Mouse (Mus musculus): ENCODE measurements at regions not wholly inside any gene's neighbourhood (a gene's known extent, or its start where the extent isn't known, plus 50 kb on each side); places are given as distances from the start of the nearest gene placed in this dataset.

GRCm38 (mm10) chr1:52302557-52302956 is 69.5 kb upstream of the Gls start:
- no peaks in the 10 kb centered on the region for H3K36me3 ChIP-seq (ENCODE audit: control insufficient read depth, insufficient read depth, low read length, poor library complexity, severe bottlenecking)
- in situ Hi-C loops (cut with MboI; ENCODE audit: low sequenced_read_pairs in 2 of 2, unreplicated experiment in 2 of 2): no loop called here
- DNase-seq (ENCODE audit: low read depth, low spot score): peak; percentile 54

DNA sequence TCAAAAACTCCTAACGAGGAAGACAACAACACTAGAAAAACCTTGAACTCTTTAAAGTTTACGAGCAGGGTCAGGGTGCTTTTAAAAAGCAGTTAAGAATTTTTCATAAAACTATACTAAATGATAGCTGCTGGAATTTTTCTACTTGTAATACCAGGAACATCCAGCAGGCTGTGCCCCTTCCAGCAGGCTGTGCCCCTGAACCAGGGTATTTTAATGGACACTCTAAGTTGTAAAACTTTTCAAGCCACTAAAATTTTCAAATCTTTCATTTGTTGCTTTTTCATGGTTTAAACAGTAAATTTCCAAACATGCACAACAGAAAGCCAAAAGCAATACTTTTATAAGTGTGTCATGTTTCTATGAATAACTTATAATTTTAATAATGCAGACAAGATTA is 68.2 kb upstream of the Gls start:
- no peaks in the 10 kb centered on the region for H3K36me3 ChIP-seq (ENCODE audit: control insufficient read depth, insufficient read depth, low read length, poor library complexity, severe bottlenecking)
- H3K9ac ChIP-seq (ENCODE audit: insufficient read depth, low read depth, low read length, poor library complexity, severe bottlenecking): no peak overlapping the region
- H3K4me1 ChIP-seq (ENCODE audit: control insufficient read depth in 2 of 2, insufficient read depth in 2 of 2, low read length in 2 of 2, poor library complexity in 1 of 2): no peaks in the 10 kb centered on the region
- TF ChIP-seq MAFK (IDR thresholded peaks at IDR 0.05; ENCODE audit: insufficient read depth, low read depth, low read length) (no peak), ZNF384 (IDR thresholded peaks at IDR 0.05; ENCODE audit: low read depth, low read length) (no peak), ZC3H11A (IDR thresholded peaks at IDR 0.05; ENCODE audit: borderline replicate concordance, low read depth, low read length) (no peak), CHD2 (IDR thresholded peaks at IDR 0.05; ENCODE audit: low read depth, low read length) (no peak), HCFC1 (IDR thresholded peaks at IDR 0.05; ENCODE audit: borderline replicate concordance, insufficient read depth, low read length) (no peak)
- H3K9me3 ChIP-seq (ENCODE audit: control insufficient read depth, insufficient read depth, low read depth, low read length): no peaks in the 10 kb centered on the region
- no peak overlapping the region for H3K4me3 ChIP-seq (ENCODE audit: insufficient read depth in 1 of 2, low read depth in 1 of 2, low read length in 2 of 2, poor library complexity in 1 of 2, severe bottlenecking in 1 of 2)
- in situ Hi-C loops (cut with MboI; ENCODE audit: low sequenced_read_pairs in 2 of 2, unreplicated experiment in 2 of 2): no loop called here
- H3K27ac ChIP-seq (ENCODE audit: insufficient read depth, low read depth, low read length, poor library complexity, severe bottlenecking): no peak overlapping the region
- peak; percentile 13 for DNase-seq (ENCODE audit: low read depth, low spot score)

More at GRCm38 (mm10) chr1:52302557-52302956, 69.5 kb upstream of the Gls start:
- H3K27ac ChIP-seq (ENCODE audit: insufficient read depth, low read depth, low read length, poor library complexity, severe bottlenecking): no peak overlapping the region
- TF ChIP-seq HCFC1 (IDR thresholded peaks at IDR 0.05; ENCODE audit: borderline replicate concordance, insufficient read depth, low read length) (no peak), ZNF384 (IDR thresholded peaks at IDR 0.05; ENCODE audit: low read depth, low read length) (no peak), CHD2 (IDR thresholded peaks at IDR 0.05; ENCODE audit: low read depth, low read length) (no peak), MAFK (IDR thresholded peaks at IDR 0.05; ENCODE audit: insufficient read depth, low read depth, low read length) (no peak), ZC3H11A (IDR thresholded peaks at IDR 0.05; ENCODE audit: borderline replicate concordance, low read depth, low read length) (no peak)
- no peak overlapping the region for H3K4me3 ChIP-seq (ENCODE audit: insufficient read depth in 1 of 2, low read depth in 1 of 2, low read length in 2 of 2, poor library complexity in 1 of 2, severe bottlenecking in 1 of 2)
- H3K4me1 ChIP-seq (ENCODE audit: control insufficient read depth in 2 of 2, insufficient read depth in 2 of 2, low read length in 2 of 2, poor library complexity in 1 of 2): no peaks in the 10 kb centered on the region
- H3K9me3 ChIP-seq (ENCODE audit: control insufficient read depth, insufficient read depth, low read depth, low read length): no peaks in the 10 kb centered on the region
- no peak overlapping the region for H3K9ac ChIP-seq (ENCODE audit: insufficient read depth, low read depth, low read length, poor library complexity, severe bottlenecking)

DNA sequence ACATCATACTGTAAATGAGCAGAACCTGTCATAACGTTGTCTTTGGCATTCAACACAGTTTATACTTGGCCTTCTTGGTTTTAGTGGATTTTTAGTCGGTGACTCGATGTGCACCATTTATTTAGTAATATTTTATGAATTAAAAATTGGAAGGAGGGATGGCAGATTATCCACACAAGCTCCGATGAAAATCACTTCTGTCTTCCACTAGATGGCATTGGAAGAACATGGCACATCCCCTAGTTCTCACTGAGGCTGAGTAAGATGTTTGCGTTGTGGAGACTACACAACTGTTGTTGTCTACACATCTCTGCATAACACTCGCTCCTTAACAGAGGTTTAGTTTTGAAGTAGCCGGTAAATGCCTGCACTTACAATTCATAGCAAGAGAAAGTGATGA is 66.5 kb upstream of the Gls start:
- Histone ChIP-seq H3K27ac (ENCODE audit: insufficient read depth, low read depth, low read length, poor library complexity, severe bottlenecking) (no peak overlapping the region), H3K9ac (ENCODE audit: insufficient read depth, low read depth, low read length, poor library complexity, severe bottlenecking) (no peak overlapping the region), H3K4me3 (ENCODE audit: insufficient read depth in 1 of 2, low read depth in 1 of 2, low read length in 2 of 2, poor library complexity in 1 of 2, severe bottlenecking in 1 of 2) (no peak overlapping the region), H3K36me3 (ENCODE audit: control insufficient read depth, insufficient read depth, low read length, poor library complexity, severe bottlenecking) (no peaks in the 10 kb centered on the region), H3K9me3 (ENCODE audit: control insufficient read depth, insufficient read depth, low read depth, low read length) (no peaks in the 10 kb centered on the region), H3K4me1 (ENCODE audit: control insufficient read depth in 2 of 2, insufficient read depth in 2 of 2, low read length in 2 of 2, poor library complexity in 1 of 2) (no peaks in the 10 kb centered on the region)
- in situ Hi-C loops (cut with MboI; ENCODE audit: low sequenced_read_pairs in 2 of 2, unreplicated experiment in 2 of 2): no loop called here
- DNase-seq (ENCODE audit: low read depth, low spot score): no peak
- TF ChIP-seq HCFC1 (IDR thresholded peaks at IDR 0.05; ENCODE audit: borderline replicate concordance, insufficient read depth, low read length) (no peak), MAFK (IDR thresholded peaks at IDR 0.05; ENCODE audit: insufficient read depth, low read depth, low read length) (no peak), ZNF384 (IDR thresholded peaks at IDR 0.05; ENCODE audit: low read depth, low read length) (no peak), CHD2 (IDR thresholded peaks at IDR 0.05; ENCODE audit: low read depth, low read length) (no peak), ZC3H11A (IDR thresholded peaks at IDR 0.05; ENCODE audit: borderline replicate concordance, low read depth, low read length) (no peak)

- no peaks in the 10 kb centered on the region for H3K36me3 ChIP-seq (ENCODE audit: control insufficient read depth, insufficient read depth, low read length, poor library complexity, severe bottlenecking)
- TF ChIP-seq CHD2 (IDR thresholded peaks at IDR 0.05; ENCODE audit: low read depth, low read length): no peak
- no peak for TF ChIP-seq MAFK (IDR thresholded peaks at IDR 0.05; ENCODE audit: insufficient read depth, low read depth, low read length)
- TF ChIP-seq ZC3H11A (IDR thresholded peaks at IDR 0.05; ENCODE audit: borderline replicate concordance, low read depth, low read length): no peak
- no peak for TF ChIP-seq HCFC1 (IDR thresholded peaks at IDR 0.05; ENCODE audit: borderline replicate concordance, insufficient read depth, low read length)
- TF ChIP-seq ZNF384 (IDR thresholded peaks at IDR 0.05; ENCODE audit: low read depth, low read length): no peak
- no peak overlapping the region for H3K9ac ChIP-seq (ENCODE audit: insufficient read depth, low read depth, low read length, poor library complexity, severe bottlenecking)
- in situ Hi-C loops (cut with MboI; ENCODE audit: low sequenced_read_pairs in 2 of 2, unreplicated experiment in 2 of 2): no loop called here
- H3K4me1 ChIP-seq (ENCODE audit: control insufficient read depth in 2 of 2, insufficient read depth in 2 of 2, low read length in 2 of 2, poor library complexity in 1 of 2): no peaks in the 10 kb centered on the region
- no peaks in the 10 kb centered on the region for H3K9me3 ChIP-seq (ENCODE audit: control insufficient read depth, insufficient read depth, low read depth, low read length)
- H3K4me3 ChIP-seq (ENCODE audit: insufficient read depth in 1 of 2, low read depth in 1 of 2, low read length in 2 of 2, poor library complexity in 1 of 2, severe bottlenecking in 1 of 2): no peak overlapping the region
- no peak overlapping the region for H3K27ac ChIP-seq (ENCODE audit: insufficient read depth, low read depth, low read length, poor library complexity, severe bottlenecking)
- DNase-seq (ENCODE audit: low read depth, low spot score): no peak
These were observed 65.3 kb upstream of the Gls start for GRCm38 (mm10) chr1:52298336-52298735.

DNA sequence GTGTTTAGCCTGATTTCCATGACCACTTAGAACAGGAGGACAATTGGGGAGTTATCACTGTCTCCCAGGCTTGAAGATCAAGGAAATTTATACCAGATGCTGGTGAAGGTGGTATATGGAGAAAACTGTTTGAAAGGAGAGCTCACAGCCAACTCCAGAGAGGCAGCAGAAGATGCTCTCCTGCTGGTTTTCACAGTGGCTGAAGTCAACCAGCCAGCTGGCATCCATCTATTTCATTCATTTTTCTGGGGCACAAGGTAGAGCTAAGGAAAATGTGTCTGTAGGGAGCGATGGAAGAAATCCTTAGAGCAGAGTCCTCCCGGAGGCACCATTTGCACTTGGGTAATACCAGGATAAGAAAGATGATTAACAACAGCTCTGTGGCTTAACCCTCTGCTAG is 63.1 kb upstream of the Gls start:
- in situ Hi-C loops (cut with MboI; ENCODE audit: low sequenced_read_pairs in 2 of 2, unreplicated experiment in 2 of 2): no loop called here
- Histone ChIP-seq H3K9ac (ENCODE audit: insufficient read depth, low read depth, low read length, poor library complexity, severe bottlenecking) (no peak overlapping the region), H3K9me3 (ENCODE audit: control insufficient read depth, insufficient read depth, low read depth, low read length) (no peaks in the 10 kb centered on the region)

More for the DNA sequence above, 63.1 kb upstream of the Gls start:
- H3K4me3 ChIP-seq (ENCODE audit: insufficient read depth in 1 of 2, low read depth in 1 of 2, low read length in 2 of 2, poor library complexity in 1 of 2, severe bottlenecking in 1 of 2): no peak overlapping the region
- no peaks in the 10 kb centered on the region for H3K36me3 ChIP-seq (ENCODE audit: control insufficient read depth, insufficient read depth, low read length, poor library complexity, severe bottlenecking)
- no peaks in the 10 kb centered on the region for H3K4me1 ChIP-seq (ENCODE audit: control insufficient read depth in 2 of 2, insufficient read depth in 2 of 2, low read length in 2 of 2, poor library complexity in 1 of 2)
- no peak for DNase-seq (ENCODE audit: low read depth, low spot score)
- no peak for TF ChIP-seq ZC3H11A (IDR thresholded peaks at IDR 0.05; ENCODE audit: borderline replicate concordance, low read depth, low read length)
- no peak for TF ChIP-seq ZNF384 (IDR thresholded peaks at IDR 0.05; ENCODE audit: low read depth, low read length)
- no peak for TF ChIP-seq HCFC1 (IDR thresholded peaks at IDR 0.05; ENCODE audit: borderline replicate concordance, insufficient read depth, low read length)
- TF ChIP-seq MAFK (IDR thresholded peaks at IDR 0.05; ENCODE audit: insufficient read depth, low read depth, low read length): no peak
- no peak for TF ChIP-seq CHD2 (IDR thresholded peaks at IDR 0.05; ENCODE audit: low read depth, low read length)
- no peak overlapping the region for H3K27ac ChIP-seq (ENCODE audit: insufficient read depth, low read depth, low read length, poor library complexity, severe bottlenecking)
